Comparison of ENCODE assay signal across 8 mouse cellular contexts in genomic region chr3:152396988-152397314, GRCm38 (mm10). TPM values are rescaled to one million over a fixed set of nuclear protein-coding genes. Genes with fewer than 3 reads are reported as not detected.
A peak's percentile ranks its signal among the peaks of the same experiment; 100 is the strongest.
DNase-seq lines count a peak whose midpoint lies in the region; ATAC-seq and TF ChIP-seq lines count a peak whose summit lies in the region.

No protein-coding gene starts in this region.

- intact Hi-C loops in heart, postnatal 36 days (cut with DNase I), result loop anchor here (1.0 to 10.0 kb wide), 2 partner anchors 80 to 318 kb away; partner anchors contain the start of gene Pigk

- peaks cover 21% of the 10 kb centered on the region for H3K4me1 ChIP-seq in heart, embryonic 11.5 days (ENCODE audit: control insufficient read depth, insufficient read depth, low read length)
- no peaks in the 10 kb centered on the region for H3K4me1 ChIP-seq in bone marrow, adult 2 months (ENCODE audit: control insufficient read depth, insufficient read depth, low read length)
- peaks cover 32% of the 10 kb centered on the region for H3K4me1 ChIP-seq in hindbrain, embryonic 10.5 days (replicated peaks)
- peaks cover 41% of the 10 kb centered on the region for H3K4me1 ChIP-seq in lung, embryonic 15.5 days

- TF ChIP-seq CTCF in bone marrow, adult 2 months (IDR thresholded peaks at IDR 0.05; ENCODE audit: control insufficient read depth, insufficient read depth, low read length), result no peak

- H3K9me3 ChIP-seq in heart, embryonic 11.5 days (replicated peaks; ENCODE audit: control insufficient read depth, low read length), result no peaks in the 10 kb centered on the region
- H3K9me3 ChIP-seq in hindbrain, embryonic 10.5 days, result no peaks in the 10 kb centered on the region
- H3K9me3 ChIP-seq in lung, embryonic 15.5 days, result no peaks in the 10 kb centered on the region

- H3K36me3 ChIP-seq in heart, embryonic 11.5 days (ENCODE audit: control insufficient read depth, insufficient read depth, low read length), result no peaks in the 10 kb centered on the region; the same call in 1 of the 2 replicates
- H3K36me3 ChIP-seq in hindbrain, embryonic 10.5 days, result peaks cover 27% of the 10 kb centered on the region
- H3K36me3 ChIP-seq in lung, embryonic 15.5 days, result peaks cover 6% of the 10 kb centered on the region; the same call in 1 of the 2 replicates

- TF ChIP-seq POLR2A in bone marrow, adult 2 months (IDR thresholded peaks at IDR 0.05; ENCODE audit: borderline replicate concordance, control insufficient read depth, low read depth, low read length), result no peak

- H3K27me3 ChIP-seq in heart, embryonic 11.5 days (ENCODE audit: control insufficient read depth, insufficient read depth, low read length), result no peaks in the 10 kb centered on the region
- no peaks in the 10 kb centered on the region for H3K27me3 ChIP-seq in hindbrain, embryonic 10.5 days (ENCODE audit: insufficient read depth, poor library complexity, severe bottlenecking)
- no peaks in the 10 kb centered on the region for H3K27me3 ChIP-seq in lung, embryonic 15.5 days

- peak overlapping the region; percentile 86 for H3K4me2 ChIP-seq in heart, embryonic 11.5 days
- peak overlapping the region; percentile 77 for H3K4me2 ChIP-seq in lung, embryonic 15.5 days

- no peak for ATAC-seq in heart, embryonic 11.5 days (replicated peaks; ENCODE audit: insufficient number of reproducible peaks, low FRiP score, low TSS enrichment)
- no peak for ATAC-seq in lung, embryonic 15.5 days (ENCODE audit: borderline replicate concordance, extremely low read depth, low FRiP score, low TSS enrichment)

- peak overlapping the region; percentile 88 for H3K9ac ChIP-seq in heart, embryonic 11.5 days (ENCODE audit: low read depth, low read length)
- H3K9ac ChIP-seq in lung, embryonic 15.5 days, result peak overlapping the region; percentile 94

- WGBS in heart, embryonic 11.5 days (ENCODE audit: insufficient replicate concordance), result 2% methylated on average over 10 of the region's 10 CpGs
- WGBS in bone marrow, adult 2 months, result under 1% methylated on average over 10 of the region's 10 CpGs
- WGBS in hindbrain, embryonic 10.5 days, result 3% methylated on average over 10 of the region's 10 CpGs
- WGBS in lung, embryonic 15.5 days, result under 1% methylated on average over 10 of the region's 10 CpGs

- peak overlapping the region; percentile 99 for H3K27ac ChIP-seq in heart, embryonic 11.5 days (ENCODE audit: low read depth, low read length)
- H3K27ac ChIP-seq in bone marrow, adult 2 months (ENCODE audit: control insufficient read depth, insufficient read depth, low read depth, low read length, poor library complexity), result peak overlapping the region; percentile 91
- peak overlapping the region; percentile 99 for H3K27ac ChIP-seq in hindbrain, embryonic 10.5 days
- H3K27ac ChIP-seq in lung, embryonic 15.5 days, result peak overlapping the region; percentile 100

- DNase-seq in heart, postnatal 36 days, result no peak
- peak; percentile 43 for DNase-seq in 3T3-L1 (ENCODE audit: low read depth, low spot score)
- no peak for DNase-seq in hindbrain, embryonic 10.5 days (ENCODE audit: low spot score)
- DNase-seq in testis, postnatal 14 days (ENCODE audit: low spot score), result peak; percentile 53
- no peak for DNase-seq in thymus, postnatal 25 days

- H3K4me3 ChIP-seq in heart, embryonic 11.5 days (ENCODE audit: low read depth, low read length), result peak overlapping the region; percentile 77
- peak overlapping the region; percentile 87 for H3K4me3 ChIP-seq in bone marrow, adult 2 months (replicated peaks; ENCODE audit: control insufficient read depth, low read depth, low read length)
- H3K4me3 ChIP-seq in hindbrain, embryonic 10.5 days, result peak overlapping the region; percentile 73
- peak overlapping the region; percentile 96 for H3K4me3 ChIP-seq in lung, embryonic 15.5 days

RNA-seq across cellular contexts. Expression of gene Zzz3, which starts 1.7 kb away (rescaled TPM):
- polyA plus RNA-seq in heart, embryonic 11.5 days (2014; fragmentation: Nextera tagmentation; extraction: Ambion mirVana), result 43.0 and 46.6 TPM in 2 replicates
- 10 to 100 TPM; 20.5 to 24.1 TPM for total RNA-seq in heart, postnatal 36 days (2021)
- 11.5 and 13.2 TPM in 2 replicates for polyA plus RNA-seq in bone marrow, adult 2 months (2011; ENCODE audit: insufficient read depth, insufficient read length, low replicate concordance, missing spikeins)
- 41.3 and 54.3 TPM in 2 replicates for polyA plus RNA-seq in hindbrain, embryonic 10.5 days (2016; fragmentation: Nextera tagmentation; extraction: Ambion mirVana)
- 46.3 and 46.9 TPM in 2 replicates for polyA plus RNA-seq in lung, embryonic 15.5 days (2015; fragmentation: Nextera tagmentation; extraction: Ambion mirVana)

RNA-seq across cellular contexts. Expression of gene Usp33, which starts 50.7 kb away (rescaled TPM):
- polyA plus RNA-seq in heart, embryonic 11.5 days (2014; fragmentation: Nextera tagmentation; extraction: Ambion mirVana), result 31.9 and 35.1 TPM in 2 replicates
- total RNA-seq in heart, postnatal 36 days (2021), result 10 to 100 TPM; 26.3 to 26.4 TPM
- polyA plus RNA-seq in bone marrow, adult 2 months (2011; ENCODE audit: insufficient read depth, insufficient read length, low replicate concordance, missing spikeins), result 16.6 and 29.3 TPM in 2 replicates
- polyA plus RNA-seq in hindbrain, embryonic 10.5 days (2016; fragmentation: Nextera tagmentation; extraction: Ambion mirVana), result 49.5 and 53.8 TPM in 2 replicates
- polyA plus RNA-seq in lung, embryonic 15.5 days (2015; fragmentation: Nextera tagmentation; extraction: Ambion mirVana), result 49.5 and 50.6 TPM in 2 replicates

RNA-seq across cellular contexts. Expression of gene Miga1, which starts 56.7 kb away (rescaled TPM):
- polyA plus RNA-seq in heart, embryonic 11.5 days (2014; fragmentation: Nextera tagmentation; extraction: Ambion mirVana), result 12.8 and 16.7 TPM in 2 replicates
- total RNA-seq in heart, postnatal 36 days (2021), result 10 to 100 TPM in 1 of 2 experiments, 1 to 10 TPM in 1; 9.3 to 11.3 TPM
- polyA plus RNA-seq in bone marrow, adult 2 months (2011; ENCODE audit: insufficient read depth, insufficient read length, low replicate concordance, missing spikeins), result 0.65 and 2.8 TPM in 2 replicates
- polyA plus RNA-seq in hindbrain, embryonic 10.5 days (2016; fragmentation: Nextera tagmentation; extraction: Ambion mirVana), result 16.4 and 16.9 TPM in 2 replicates
- 15.6 and 16.1 TPM in 2 replicates for polyA plus RNA-seq in lung, embryonic 15.5 days (2015; fragmentation: Nextera tagmentation; extraction: Ambion mirVana)

Comparison
In these comparisons a context has a peak if more than half of its experiments do, and no peak if none do; other contexts are left out.
1. DNase-seq: peak in 3T3-L1 (single experiment) and testis, postnatal 14 days (single experiment); none in heart, postnatal 36 days (0 of 2), hindbrain, embryonic 10.5 days (single experiment) and thymus, postnatal 25 days (single experiment).
2. Peak in every context shown above with its lines, with median percentiles within 50 percentile points of each other: H3K27ac ChIP-seq and H3K4me3 ChIP-seq.